Mouse (Mus musculus) thymus, postnatal 14 days (tissue): ENCODE results near the gene Btrc.

Source experiments
- DNase-seq: peaks from one replicate; pipeline ENCODE4 v3.0.0; 2021

The Btrc gene

GRCm38 (mm10) chr19:45475928-45476553 lies 112.5 kb downstream of the Btrc start:
- DNase-seq = no peak

- DNase-seq = no peak
Observed at GRCm38 (mm10) chr19:45479548-45479947, 116.0 kb downstream of the Btrc start.

- no peak for DNase-seq
Observed at GRCm38 (mm10) chr19:45480490-45480889, 117.0 kb downstream of the Btrc start.

GRCm38 (mm10) chr19:45480951-45481350 lies 117.4 kb downstream of the Btrc start:
- DNase-seq = no peak

- DNase-seq = no peak
Observed at GRCm38 (mm10) chr19:45483470-45483869, 119.9 kb downstream of the Btrc start.

GRCm38 (mm10) chr19:45486206-45486991 lies 122.9 kb downstream of the Btrc start:
- peak; percentile 53 for DNase-seq

GRCm38 (mm10) chr19:45486992-45487387 lies 123.5 kb downstream of the Btrc start:
- no peak for DNase-seq

- DNase-seq = no peak
Observed at GRCm38 (mm10) chr19:45489961-45490360, 126.4 kb downstream of the Btrc start.

GRCm38 (mm10) chr19:45491246-45491645 lies 127.7 kb downstream of the Btrc start:
- no peak for DNase-seq

- DNase-seq = no peak
Observed at GRCm38 (mm10) chr19:45494121-45494775, 130.7 kb downstream of the Btrc start.

GRCm38 (mm10) chr19:45505446-45505845 lies 141.9 kb downstream of the Btrc start:
- no peak for DNase-seq

GRCm38 (mm10) chr19:45507531-45507930 lies 144.0 kb downstream of the Btrc start:
- DNase-seq = no peak

GRCm38 (mm10) chr19:45510680-45511079 lies 147.1 kb downstream of the Btrc start:
- no peak for DNase-seq

- DNase-seq = no peak
Observed at GRCm38 (mm10) chr19:45511406-45511805, 147.9 kb downstream of the Btrc start.

- no peak for DNase-seq
Observed at GRCm38 (mm10) chr19:45515341-45515740, 151.8 kb downstream of the Btrc start.

- no peak for DNase-seq
Observed at GRCm38 (mm10) chr19:45516264-45516663, 152.7 kb downstream of the Btrc start.

GRCm38 (mm10) chr19:45527382-45527781 lies 163.8 kb downstream of the Btrc start:
- DNase-seq = no peak

GRCm38 (mm10) chr19:45527931-45528534 lies 164.5 kb downstream of the Btrc start:
- DNase-seq = peak; percentile 76

GRCm38 (mm10) chr19:45529294-45529693 lies 165.8 kb downstream of the Btrc start:
- no peak for DNase-seq

- DNase-seq = no peak
Observed at GRCm38 (mm10) chr19:45530200-45530995, 166.9 kb downstream of the Btrc start.

GRCm38 (mm10) chr19:45531554-45531953 lies 168.0 kb downstream of the Btrc start:
- no peak for DNase-seq

- DNase-seq = no peak
Observed at GRCm38 (mm10) chr19:45533617-45534016, 170.1 kb downstream of the Btrc start.
